Mouse (Mus musculus): ENCODE data around the gene Sirt2.

Gene Sirt2

GRCm38 (mm10) chr7:28795832-28796231, 29.3 kb downstream of the Sirt2 start:
- no peak for DNase-seq (ENCODE audit: low read depth, low spot score)

GRCm38 (mm10) chr7:28796562-28796975, 30.0 kb downstream of the Sirt2 start:
- peak; percentile 47 for DNase-seq (ENCODE audit: low read depth, low spot score)

GRCm38 (mm10) chr7:28799994-28800393, 33.5 kb downstream of the Sirt2 start:
- no peak for DNase-seq (ENCODE audit: low read depth, low spot score)

GRCm38 (mm10) chr7:28801451-28801850, 34.9 kb downstream of the Sirt2 start:
- DNase-seq (ENCODE audit: low read depth, low spot score): no peak

GRCm38 (mm10) chr7:28801901-28802670, 35.6 kb downstream of the Sirt2 start:
- no peak for DNase-seq (ENCODE audit: low read depth, low spot score)

- no peak for DNase-seq (ENCODE audit: low read depth, low spot score)
Observed at GRCm38 (mm10) chr7:28802846-28803588, 36.5 kb downstream of the Sirt2 start.

- DNase-seq (ENCODE audit: low read depth, low spot score): no peak
Observed at GRCm38 (mm10) chr7:28803756-28804155, 37.2 kb downstream of the Sirt2 start.

- DNase-seq (ENCODE audit: low read depth, low spot score): peak; percentile 47
Observed at GRCm38 (mm10) chr7:28806869-28807268, 40.3 kb downstream of the Sirt2 start.

- DNase-seq (ENCODE audit: low read depth, low spot score): peak; percentile 86
Observed at GRCm38 (mm10) chr7:28807641-28808220, 41.2 kb downstream of the Sirt2 start.

- no peak for DNase-seq (ENCODE audit: low read depth, low spot score)
Observed at GRCm38 (mm10) chr7:28808221-28808941, 41.8 kb downstream of the Sirt2 start, which contains the start of gene Hnrnpl. Hnrnpl (plus strand) TSS chr7:28808541.

- peak; percentile 80 for DNase-seq (ENCODE audit: low read depth, low spot score)
Observed at GRCm38 (mm10) chr7:28808957-28809393, 42.4 kb downstream of the Sirt2 start.

GRCm38 (mm10) chr7:28809401-28810089, 43.0 kb downstream of the Sirt2 start:
- DNase-seq (ENCODE audit: low read depth, low spot score): peak; percentile 54

- DNase-seq (ENCODE audit: low read depth, low spot score): peak; percentile 99
Observed at GRCm38 (mm10) chr7:28810107-28811066, 43.9 kb downstream of the Sirt2 start.

- DNase-seq (ENCODE audit: low read depth, low spot score): peak; percentile 83
Observed at GRCm38 (mm10) chr7:28811228-28811627, 44.7 kb downstream of the Sirt2 start.

- no peak for DNase-seq (ENCODE audit: low read depth, low spot score)
Observed at GRCm38 (mm10) chr7:28811640-28812275, 45.2 kb downstream of the Sirt2 start.

- DNase-seq (ENCODE audit: low read depth, low spot score): no peak
Observed at GRCm38 (mm10) chr7:28812436-28812835, 45.9 kb downstream of the Sirt2 start.

- no peak for DNase-seq (ENCODE audit: low read depth, low spot score)
Observed at GRCm38 (mm10) chr7:28812949-28813348, 46.4 kb downstream of the Sirt2 start.

- no peak for DNase-seq (ENCODE audit: low read depth, low spot score)
Observed at GRCm38 (mm10) chr7:28814306-28815034, 47.9 kb downstream of the Sirt2 start.

GRCm38 (mm10) chr7:28815230-28815629, 48.7 kb downstream of the Sirt2 start:
- DNase-seq (ENCODE audit: low read depth, low spot score): no peak
